Mouse (Mus musculus) limb, embryonic 10.5 days (tissue): ENCODE measurements around the gene Itk. TPM values are rescaled to one million over a fixed set of nuclear protein-coding genes. Genes with fewer than 3 reads are reported as not detected.

Source experiments
- DNase-seq: peaks from one replicate; pipeline ENCODE4 v3.0.0-alpha.2; 2017; ENCODE audit warnings: low spot score
- H3K27ac ChIP-seq: fragments of 300-500 bp; sonication (generic); 2 replicates; pipeline ENCODE4 v1.5.1; 2016; ENCODE audit warnings: mild to moderate bottlenecking
- H3K27me3 ChIP-seq: fragments of 300-500 bp; sonication (generic); 2 replicates; pipeline ENCODE4 v1.6.1; 2016; ENCODE audit warnings: low read depth, mild to moderate bottlenecking; ENCODE audit not compliant: poor library complexity, severe bottlenecking
- H3K36me3 ChIP-seq: fragments of 300-500 bp; sonication (generic); 2 replicates; pipeline ENCODE4 v1.6.1; 2016; ENCODE audit warnings: mild to moderate bottlenecking, moderate library complexity
- H3K4me1 ChIP-seq: fragments of 300-500 bp; sonication (generic); 2 replicates; pipeline ENCODE4 v1.6.1; 2016
- H3K4me3 ChIP-seq: fragments of 300-500 bp; sonication (generic); 2 replicates; pipeline ENCODE4 v1.5.1; 2016; ENCODE audit warnings: mild to moderate bottlenecking, moderate library complexity
- H3K9me3 ChIP-seq: fragments of 300-500 bp; sonication (generic); replicated peaks from 2 replicates; pipeline ENCODE4 v1.6.1; 2016; ENCODE audit warnings: mild to moderate bottlenecking
- WGBS: fragments of 180-500 bp; shearing (Covaris S2); methylation state at CpG from one replicate; pipeline ENCODE4 v1.1.7; 2016; 5-methylcytosine and 5-hydroxymethylcytosine counted together
- polyA plus RNA-seq: library from polyadenylated mRNA; unstranded; fragments of >200 nt; fragmentation: Nextera tagmentation; extraction: Ambion mirVana; gene quantifications from 2 replicates; pipeline ENCODE4 v1.2.1, GENCODE M21; 2016

Itk gene
- polyA plus RNA-seq, 1 experiment from 2014 or later, result not detected

DNA sequence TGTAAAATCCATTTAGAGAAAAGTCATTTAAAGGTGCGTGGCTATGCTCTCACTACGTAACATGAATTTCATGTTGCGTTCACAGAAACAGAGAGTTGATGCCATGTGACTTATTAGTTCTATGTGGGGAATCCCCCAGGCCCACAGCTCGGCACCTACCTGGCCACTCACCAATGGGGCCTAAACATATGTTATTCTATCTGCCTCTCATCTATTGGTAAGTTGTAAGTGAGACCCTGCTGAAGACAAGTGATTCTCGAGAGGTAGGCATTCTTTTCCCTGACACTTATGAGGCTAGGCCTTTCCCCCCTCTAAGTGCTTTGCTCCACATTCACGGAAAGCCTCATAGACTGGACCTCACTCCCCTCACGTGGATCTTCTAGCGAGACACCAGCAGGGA, 2.8 kb downstream of the Itk start:
- no peak overlapping the region for H3K4me3 ChIP-seq
- H3K4me1 ChIP-seq, result no peaks in the 10 kb centered on the region
- no peak for DNase-seq
- no peaks in the 10 kb centered on the region for H3K9me3 ChIP-seq
- no peaks in the 10 kb centered on the region for H3K36me3 ChIP-seq
- 91% methylated on average over 8 of the region's 8 CpGs for WGBS
- no peaks in the 10 kb centered on the region for H3K27me3 ChIP-seq
- no peak overlapping the region for H3K27ac ChIP-seq

DNA sequence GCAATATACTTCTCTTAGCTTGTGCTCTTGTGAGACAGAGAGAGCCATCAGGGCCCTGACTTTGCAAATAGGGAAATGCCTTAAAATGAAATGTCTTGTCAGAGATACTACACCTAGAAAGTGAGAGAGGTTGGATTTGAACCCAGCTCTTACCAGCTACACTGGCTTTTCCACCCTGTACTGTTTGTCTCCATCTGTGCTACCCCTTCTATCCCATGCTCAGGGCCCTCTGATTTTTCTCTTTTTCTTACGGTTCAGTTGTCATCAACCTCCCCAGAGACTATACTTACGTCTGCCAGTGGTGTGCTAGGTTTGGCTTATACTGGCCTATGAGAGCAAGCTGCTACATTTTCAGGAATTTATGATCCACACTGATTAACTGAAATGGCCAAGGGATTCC, 4.4 kb downstream of the Itk start:
- H3K9me3 ChIP-seq, result no peaks in the 10 kb centered on the region
- no peaks in the 10 kb centered on the region for H3K4me1 ChIP-seq
- DNase-seq, result no peak
- no peaks in the 10 kb centered on the region for H3K27me3 ChIP-seq
- H3K4me3 ChIP-seq, result no peak overlapping the region
- WGBS, result 91% methylated on average over 2 of the region's 2 CpGs
- H3K36me3 ChIP-seq, result no peaks in the 10 kb centered on the region
- H3K27ac ChIP-seq, result no peak overlapping the region

- Histone ChIP-seq H3K9me3 (no peaks in the 10 kb centered on the region), H3K27me3 (no peaks in the 10 kb centered on the region), H3K36me3 (no peaks in the 10 kb centered on the region), H3K27ac (no peak overlapping the region), H3K4me1 (no peaks in the 10 kb centered on the region), H3K4me3 (no peak overlapping the region)
- no peak for DNase-seq
- WGBS, result 91% methylated on average over 4 of the region's 4 CpGs
Measured at GRCm38 (mm10) chr11:46382466-46382865, 6.8 kb downstream of the Itk start.

DNA sequence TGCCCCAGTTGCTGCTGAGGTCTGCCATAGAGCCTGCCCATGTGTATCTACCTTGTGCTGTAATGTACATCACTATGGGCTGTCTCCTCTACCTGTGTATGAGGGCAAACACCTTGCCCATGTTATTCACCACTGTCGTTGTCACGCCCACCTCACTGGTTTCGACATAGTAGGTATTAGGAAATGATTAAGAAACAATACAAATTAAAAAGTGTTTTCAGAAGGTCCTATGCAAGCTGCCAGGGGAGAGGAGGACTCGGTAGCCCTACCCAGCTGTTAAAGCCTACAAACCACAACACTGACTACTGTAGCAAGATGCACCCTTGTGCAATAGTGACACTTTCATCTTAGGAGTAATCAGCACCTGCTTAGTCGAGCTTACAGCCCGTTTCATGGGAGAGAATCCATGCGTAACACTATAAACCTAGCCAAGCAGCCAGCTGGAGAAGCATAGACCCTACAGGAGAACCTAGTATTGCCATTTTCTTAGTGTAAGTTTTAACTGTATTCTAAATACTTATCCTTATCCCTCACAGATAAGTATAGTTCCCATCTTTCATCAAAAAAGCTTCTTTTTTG, 9.1 kb downstream of the Itk start:
- no peaks in the 10 kb centered on the region for H3K4me1 ChIP-seq
- H3K4me3 ChIP-seq, result no peak overlapping the region
- H3K36me3 ChIP-seq, result no peaks in the 10 kb centered on the region
- H3K27ac ChIP-seq, result no peak overlapping the region
- no peak for DNase-seq
- no peaks in the 10 kb centered on the region for H3K9me3 ChIP-seq
- 91% methylated on average over 7 of the region's 7 CpGs for WGBS
- no peaks in the 10 kb centered on the region for H3K27me3 ChIP-seq

GRCm38 (mm10) chr11:46377819-46378782, 11.2 kb downstream of the Itk start:
- no peaks in the 10 kb centered on the region; the same call in 1 of the 2 replicates for H3K4me1 ChIP-seq
- DNase-seq, result no peak
- no peak overlapping the region for H3K4me3 ChIP-seq
- H3K27ac ChIP-seq, result no peak overlapping the region
- no peaks in the 10 kb centered on the region for H3K9me3 ChIP-seq
- WGBS, result 94% methylated on average over 8 of the region's 8 CpGs
- H3K27me3 ChIP-seq, result no peaks in the 10 kb centered on the region
- no peaks in the 10 kb centered on the region for H3K36me3 ChIP-seq

DNA sequence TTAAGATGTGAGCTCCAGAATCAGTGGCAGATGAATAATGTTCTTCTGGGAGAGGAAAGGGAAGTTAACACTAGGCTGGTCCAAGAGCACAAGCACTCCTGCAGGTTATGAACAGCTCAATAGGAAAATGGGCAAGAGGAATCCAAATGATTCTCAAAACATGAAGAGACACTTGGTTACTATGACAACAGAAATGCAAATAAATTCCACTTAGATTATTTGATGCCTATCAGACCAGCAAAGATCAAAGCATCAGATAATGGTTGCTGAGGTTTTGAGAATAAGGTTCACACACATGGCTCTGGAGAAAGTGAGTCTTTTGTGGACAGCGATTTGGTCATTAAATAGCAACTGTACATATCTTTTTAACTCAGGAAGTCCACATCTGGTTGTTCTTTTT, 12.0 kb downstream of the Itk start:
- no peak overlapping the region for H3K4me3 ChIP-seq
- H3K9me3 ChIP-seq, result no peaks in the 10 kb centered on the region
- H3K27ac ChIP-seq, result no peak overlapping the region
- no peaks in the 10 kb centered on the region; the same call in 1 of the 2 replicates for H3K4me1 ChIP-seq
- no peaks in the 10 kb centered on the region for H3K36me3 ChIP-seq
- no peak for DNase-seq
- WGBS, result 91% methylated on average over 1 of the region's 1 CpGs
- H3K27me3 ChIP-seq, result no peaks in the 10 kb centered on the region

GRCm38 (mm10) chr11:46375015-46375414, 14.3 kb downstream of the Itk start:
- H3K9me3 ChIP-seq, result no peaks in the 10 kb centered on the region
- H3K27me3 ChIP-seq, result no peaks in the 10 kb centered on the region
- H3K4me3 ChIP-seq, result no peak overlapping the region
- 88% methylated on average over 8 of the region's 8 CpGs for WGBS
- no peak overlapping the region for H3K27ac ChIP-seq
- no peak for DNase-seq
- H3K4me1 ChIP-seq, result no peaks in the 10 kb centered on the region; the same call in 1 of the 2 replicates
- no peaks in the 10 kb centered on the region for H3K36me3 ChIP-seq

DNA sequence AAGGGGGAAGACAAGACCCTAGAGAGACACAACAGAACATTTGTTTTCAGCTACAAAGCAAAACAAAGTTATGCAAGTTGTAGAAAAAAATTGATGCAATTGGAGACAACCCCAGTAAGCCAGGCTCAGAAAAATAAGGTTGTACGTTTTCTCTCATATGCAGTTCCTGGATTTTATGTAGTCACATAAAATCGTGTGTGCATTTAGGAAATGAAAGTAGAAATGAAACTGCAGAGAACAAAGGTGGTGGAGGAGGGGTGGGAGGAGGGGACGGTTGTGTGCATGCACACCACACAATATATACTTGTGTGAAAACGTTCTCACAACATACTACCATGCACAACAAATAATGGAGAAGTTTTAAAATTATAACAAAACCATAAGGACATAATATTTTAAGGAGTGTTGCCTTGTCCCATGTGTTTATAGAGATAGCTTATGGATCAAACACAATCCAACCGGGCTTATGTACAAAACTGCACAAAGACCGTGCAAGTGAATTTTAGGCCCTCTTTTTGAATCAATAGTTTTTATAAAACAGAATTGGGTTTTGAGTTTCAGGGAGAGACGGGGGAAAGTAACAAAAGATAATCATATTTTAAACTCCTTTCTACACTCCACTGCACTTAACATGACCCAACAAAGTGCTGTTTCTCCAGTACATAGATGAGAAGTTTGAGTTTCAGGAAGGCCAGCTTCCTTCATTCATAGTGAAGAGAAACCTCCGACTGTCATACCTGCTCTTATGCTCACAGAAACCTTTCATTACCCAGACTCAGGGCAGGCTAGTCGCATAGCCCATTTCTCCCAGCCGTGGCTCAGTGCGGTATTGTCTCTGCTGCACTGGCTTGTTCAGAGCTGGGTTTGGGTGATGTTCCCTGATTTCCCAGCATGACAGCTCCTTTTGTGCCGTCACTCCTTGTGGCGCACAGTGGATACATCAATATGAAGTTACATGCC, 16.0 kb downstream of the Itk start:
- H3K27me3 ChIP-seq, result no peaks in the 10 kb centered on the region
- no peak overlapping the region for H3K27ac ChIP-seq
- no peaks in the 10 kb centered on the region; the same call in 1 of the 2 replicates for H3K4me1 ChIP-seq
- no peak for DNase-seq
- H3K9me3 ChIP-seq, result no peaks in the 10 kb centered on the region
- H3K36me3 ChIP-seq, result no peaks in the 10 kb centered on the region
- H3K4me3 ChIP-seq, result no peak overlapping the region
- 91% methylated on average over 13 of the region's 13 CpGs for WGBS

DNA sequence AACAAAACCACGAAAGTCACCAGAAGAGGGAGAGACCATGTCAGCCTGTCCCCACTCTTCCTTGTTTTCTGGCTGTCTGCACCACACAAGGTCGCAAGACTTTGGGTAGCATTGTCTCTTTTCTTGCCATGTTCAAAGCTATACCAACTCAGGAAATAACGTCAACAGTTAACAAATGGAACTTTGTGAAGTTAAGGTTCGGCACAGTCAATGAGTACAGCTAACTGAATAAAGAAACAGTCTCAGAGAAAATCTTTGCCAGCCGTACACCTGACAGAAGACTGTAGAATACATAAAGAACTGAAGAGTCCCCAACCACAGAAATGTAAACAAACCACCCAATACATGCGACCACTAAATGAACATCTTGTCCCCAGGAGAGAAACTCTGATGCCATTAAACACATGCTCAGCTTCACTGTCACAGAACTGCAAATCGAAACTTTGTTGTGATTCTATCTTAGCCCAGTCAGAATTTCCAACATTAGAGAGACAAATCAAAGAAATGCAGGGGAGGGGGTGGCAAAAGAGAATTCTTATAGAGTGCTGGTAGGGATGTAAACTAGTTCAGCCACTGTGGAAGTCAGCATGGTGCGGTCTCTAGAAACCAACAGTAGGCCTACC, 16.9 kb downstream of the Itk start:
- Histone ChIP-seq H3K27me3 (no peaks in the 10 kb centered on the region), H3K4me1 (no peaks in the 10 kb centered on the region; the same call in 1 of the 2 replicates), H3K9me3 (no peaks in the 10 kb centered on the region), H3K27ac (no peak overlapping the region), H3K36me3 (no peaks in the 10 kb centered on the region), H3K4me3 (no peak overlapping the region)
- 92% methylated on average over 8 of the region's 8 CpGs for WGBS
- no peak for DNase-seq

GRCm38 (mm10) chr11:46371250-46371649, 18.1 kb downstream of the Itk start:
- Histone ChIP-seq H3K36me3 (no peaks in the 10 kb centered on the region), H3K9me3 (no peaks in the 10 kb centered on the region), H3K27ac (no peak overlapping the region), H3K4me3 (no peak overlapping the region), H3K27me3 (no peaks in the 10 kb centered on the region), H3K4me1 (no peaks in the 10 kb centered on the region; the same call in 1 of the 2 replicates)
- 93% methylated on average over 8 of the region's 8 CpGs for WGBS
- no peak for DNase-seq

- Histone ChIP-seq H3K4me1 (no peaks in the 10 kb centered on the region; the same call in 1 of the 2 replicates), H3K27ac (no peak overlapping the region), H3K4me3 (no peak overlapping the region), H3K27me3 (no peaks in the 10 kb centered on the region), H3K36me3 (no peaks in the 10 kb centered on the region), H3K9me3 (no peaks in the 10 kb centered on the region)
- no peak for DNase-seq
- 92% methylated on average over 4 of the region's 4 CpGs for WGBS
Measured at GRCm38 (mm10) chr11:46370457-46370856, 18.9 kb downstream of the Itk start.

GRCm38 (mm10) chr11:46366357-46366756, 23.0 kb downstream of the Itk start:
- Histone ChIP-seq H3K4me1 (peaks cover 21% of the 10 kb centered on the region), H3K4me3 (no peak overlapping the region), H3K36me3 (no peaks in the 10 kb centered on the region), H3K9me3 (no peaks in the 10 kb centered on the region), H3K27me3 (no peaks in the 10 kb centered on the region), H3K27ac (no peak overlapping the region)
- WGBS, result 28% methylated on average over 3 of the region's 3 CpGs
- no peak for DNase-seq
